Mouse (Mus musculus) large intestine, adult 2 months (tissue): ENCODE results near the gene Fam189a2. TPM values are rescaled to one million over a fixed set of nuclear protein-coding genes. Genes with fewer than 3 reads are reported as not detected.

Experiments
- DNase-seq: peaks from one replicate; pipeline ENCODE4 v3.0.0-alpha.2; 2012; ENCODE audit warnings: low read depth, low spot score
- WGBS: fragments of 180-500 bp; shearing (Covaris S2); methylation state at CpG from one replicate; pipeline ENCODE4 v1.1.7; 2018; 5-methylcytosine and 5-hydroxymethylcytosine counted together
- polyA plus RNA-seq: library from polyadenylated mRNA; depleted of rRNA; stranded (reverse); fragments of >200 nt; gene quantifications from 2 replicates; pipeline ENCODE4 v1.2.3, GENCODE M21; 2012

The Fam189a2 gene
- polyA plus RNA-seq, 1 experiment, result 10.2 TPM

DNA sequence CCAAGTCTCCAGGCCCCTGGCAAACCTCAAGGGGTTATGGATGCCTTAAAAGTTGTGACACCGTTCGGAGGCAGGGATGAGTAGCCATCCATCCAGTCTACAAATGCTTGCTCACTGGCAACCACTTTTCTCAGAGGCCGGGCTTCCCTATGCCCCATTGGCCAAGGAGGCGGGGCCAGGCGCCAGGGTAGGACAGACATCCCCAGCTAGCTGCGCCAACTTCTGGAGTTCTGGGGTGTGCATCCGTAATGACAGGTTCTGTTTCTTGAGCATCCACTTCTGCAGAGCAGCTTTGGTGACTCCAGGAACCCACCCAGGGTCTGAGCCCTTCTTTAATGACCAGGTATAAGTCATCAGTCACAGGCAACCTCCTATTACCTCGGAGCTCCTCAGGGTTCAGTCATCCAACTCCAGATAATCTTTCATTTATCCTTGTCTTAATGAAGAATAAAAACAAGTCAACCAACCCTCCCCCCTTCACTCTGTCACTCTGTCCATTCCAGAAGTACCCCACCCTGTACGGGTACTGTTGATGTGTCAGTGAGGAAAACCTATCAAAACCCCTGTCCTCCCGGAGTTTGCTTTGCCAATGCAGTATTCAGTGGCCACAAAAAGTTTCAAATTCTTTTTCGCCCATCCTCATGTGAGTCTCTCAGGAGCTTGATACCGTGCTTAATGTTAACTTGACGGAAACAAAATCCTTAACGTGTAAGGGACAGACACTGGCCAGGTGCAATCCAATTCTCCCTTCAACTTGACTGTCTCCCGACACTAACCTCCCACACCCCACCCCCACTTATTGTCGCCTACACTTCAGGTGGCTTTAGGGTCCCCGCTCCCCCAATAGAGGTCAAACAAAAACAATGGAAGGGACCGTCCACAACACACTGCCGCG lies 956 bp downstream of the Fam189a2 start:
- 10% methylated on average over 20 of the region's 20 CpGs for WGBS
- DNase-seq, result no peak

DNA sequence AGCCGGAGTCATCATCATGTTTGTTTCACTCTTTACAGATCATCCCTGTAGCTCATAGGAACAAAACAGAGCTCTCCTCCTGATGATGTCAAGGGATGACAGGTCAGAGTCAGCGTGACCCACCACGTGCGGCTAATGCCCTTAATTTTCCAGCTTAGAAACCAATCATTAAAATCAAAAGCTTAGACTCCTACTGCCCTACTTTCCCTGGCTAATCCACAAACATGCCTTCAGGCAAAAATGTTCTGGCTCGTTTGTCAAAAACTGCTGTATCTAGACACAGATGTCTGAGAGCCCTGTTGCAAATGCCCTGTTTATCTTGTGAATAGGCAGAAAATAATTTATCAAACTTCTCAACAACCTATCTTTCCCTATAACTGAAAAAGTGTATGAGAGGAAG lies 4.9 kb downstream of the Fam189a2 start:
- DNase-seq, result no peak
- WGBS, result 88% methylated on average over 5 of the region's 5 CpGs

GRCm38 (mm10) chr19:24024667-24025066 lies 6.2 kb downstream of the Fam189a2 start:
- DNase-seq, result no peak
- 83% methylated on average over 1 of the region's 1 CpGs for WGBS

DNA sequence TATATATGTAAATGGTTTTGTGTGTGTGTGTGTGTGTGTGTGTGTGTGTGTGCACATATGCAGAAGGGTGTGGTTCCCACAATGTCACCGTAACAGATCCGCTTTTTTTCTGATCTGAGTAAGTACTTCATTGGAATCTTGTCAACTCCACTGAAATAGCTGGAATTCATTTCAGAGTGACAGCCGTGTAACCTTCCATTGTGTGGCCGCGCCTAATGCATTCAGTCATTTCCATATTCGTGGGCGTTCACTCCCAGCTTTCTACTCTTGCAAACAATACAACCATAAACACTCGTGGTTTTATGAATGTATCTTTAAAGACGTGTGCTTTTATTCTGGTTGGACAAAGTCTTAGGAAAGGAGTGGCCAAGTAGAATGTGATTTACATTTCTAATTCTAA lies 6.7 kb downstream of the Fam189a2 start:
- 31% methylated on average over 9 of the region's 9 CpGs for WGBS
- DNase-seq, result no peak

DNA sequence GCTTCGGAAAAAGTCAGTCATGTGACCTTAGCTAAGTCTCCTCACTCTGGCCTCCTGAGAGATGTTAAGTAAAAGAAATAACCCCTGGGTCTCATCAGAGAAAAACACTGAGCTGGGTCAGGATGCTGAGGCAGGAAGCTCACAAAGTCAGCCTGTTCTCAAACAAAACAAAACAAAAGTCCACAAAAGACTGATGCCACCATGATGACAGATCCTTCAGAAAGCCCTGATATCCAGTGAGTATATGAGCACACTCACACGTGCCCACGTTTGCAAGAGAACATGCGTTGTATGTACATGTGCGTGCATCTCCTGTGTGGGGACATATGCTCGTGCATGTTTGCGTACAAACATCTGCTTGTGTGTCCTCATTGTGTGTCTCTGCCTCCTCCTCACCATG lies 7.5 kb downstream of the Fam189a2 start:
- WGBS, result 92% methylated on average over 7 of the region's 7 CpGs

GRCm38 (mm10) chr19:24022771-24023170 lies 8.0 kb downstream of the Fam189a2 start:
- WGBS, result 45% methylated on average over 3 of the region's 3 CpGs
- DNase-seq, result no peak

More for the DNA sequence above, 7.5 kb downstream of the Fam189a2 start:
- DNase-seq, result no peak

DNA sequence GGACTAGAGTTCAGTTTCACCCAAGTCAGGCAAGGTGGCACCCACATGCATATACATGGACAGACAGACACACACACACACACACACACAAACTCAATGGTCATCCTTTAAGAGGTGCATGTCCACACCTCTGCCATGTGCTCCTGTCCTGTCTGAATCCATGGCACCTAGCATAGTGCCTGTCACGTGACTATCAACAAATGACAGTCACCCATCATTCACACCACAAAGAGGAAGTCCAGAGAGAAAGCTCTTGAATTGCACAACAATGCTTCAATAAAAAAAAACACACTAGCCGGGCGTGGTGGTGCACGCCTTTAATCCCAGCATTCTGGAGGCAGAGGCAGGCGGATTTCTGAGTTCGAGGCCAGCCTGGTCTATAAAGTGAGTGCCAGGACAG lies 8.5 kb downstream of the Fam189a2 start:
- WGBS, result 72% methylated on average over 6 of the region's 6 CpGs
- DNase-seq, result no peak

- WGBS, result 81% methylated on average over 3 of the region's 3 CpGs
- no peak for DNase-seq
Measured at GRCm38 (mm10) chr19:24020736-24021135, 10.1 kb downstream of the Fam189a2 start.

- DNase-seq, result no peak
- 83% methylated on average over 9 of the region's 9 CpGs for WGBS
Measured at GRCm38 (mm10) chr19:24019609-24020008, 11.2 kb downstream of the Fam189a2 start.

- no peak for DNase-seq
- WGBS, result 59% methylated on average over 3 of the region's 3 CpGs
Measured at GRCm38 (mm10) chr19:24018396-24018795, 12.4 kb downstream of the Fam189a2 start.

- DNase-seq, result no peak
- WGBS, result 31% methylated on average over 3 of the region's 3 CpGs
Measured at GRCm38 (mm10) chr19:24017892-24018291, 12.9 kb downstream of the Fam189a2 start.

- WGBS, result 11% methylated on average over 1 of the region's 1 CpGs
- no peak for DNase-seq
Measured at GRCm38 (mm10) chr19:24017427-24017826, 13.4 kb downstream of the Fam189a2 start.

- 32% methylated on average over 3 of the region's 3 CpGs for WGBS
- no peak for DNase-seq
Measured at GRCm38 (mm10) chr19:24016706-24017386, 14.0 kb downstream of the Fam189a2 start.

GRCm38 (mm10) chr19:24013241-24013640 lies 17.6 kb downstream of the Fam189a2 start:
- DNase-seq, result no peak
- 74% methylated on average over 3 of the region's 3 CpGs for WGBS

GRCm38 (mm10) chr19:24012479-24012878 lies 18.3 kb downstream of the Fam189a2 start:
- DNase-seq, result no peak
- 94% methylated on average over 8 of the region's 8 CpGs for WGBS

DNA sequence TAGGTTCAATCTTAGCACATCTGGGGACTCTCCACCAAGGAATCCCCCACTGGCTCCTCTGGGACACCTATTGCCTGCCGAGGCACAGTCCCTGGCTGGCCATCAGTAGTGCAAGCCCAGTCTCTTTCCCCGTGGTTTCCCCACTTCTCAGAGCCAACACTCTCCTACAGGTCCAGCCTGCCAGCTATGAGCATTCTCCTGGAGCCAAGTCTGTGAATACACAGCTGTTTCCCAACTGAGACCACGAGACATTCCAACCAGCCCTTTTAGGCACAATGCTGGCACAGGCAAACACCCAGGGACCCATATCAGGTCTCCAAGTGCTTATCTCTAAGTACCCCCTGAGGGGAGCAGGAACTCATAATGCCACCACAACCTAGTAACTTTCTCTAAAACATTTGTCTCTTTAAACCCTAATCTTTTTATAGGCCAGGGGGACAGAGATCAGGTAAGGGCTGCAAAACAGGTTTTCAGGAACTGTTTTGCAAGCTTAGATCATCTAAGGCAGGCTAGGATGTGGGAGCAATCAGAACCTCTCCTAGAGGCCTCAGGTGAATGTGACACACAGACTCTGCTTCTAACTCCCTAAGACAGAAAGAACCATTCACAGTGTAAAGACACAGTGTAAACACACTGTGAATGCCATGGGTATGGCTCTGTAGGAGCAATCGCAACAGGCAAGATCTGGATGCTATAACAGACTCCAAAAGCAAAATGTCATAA lies 23.0 kb downstream of the Fam189a2 start:
- WGBS, result 22% methylated on average over 4 of the region's 4 CpGs
- DNase-seq, result no peak

DNA sequence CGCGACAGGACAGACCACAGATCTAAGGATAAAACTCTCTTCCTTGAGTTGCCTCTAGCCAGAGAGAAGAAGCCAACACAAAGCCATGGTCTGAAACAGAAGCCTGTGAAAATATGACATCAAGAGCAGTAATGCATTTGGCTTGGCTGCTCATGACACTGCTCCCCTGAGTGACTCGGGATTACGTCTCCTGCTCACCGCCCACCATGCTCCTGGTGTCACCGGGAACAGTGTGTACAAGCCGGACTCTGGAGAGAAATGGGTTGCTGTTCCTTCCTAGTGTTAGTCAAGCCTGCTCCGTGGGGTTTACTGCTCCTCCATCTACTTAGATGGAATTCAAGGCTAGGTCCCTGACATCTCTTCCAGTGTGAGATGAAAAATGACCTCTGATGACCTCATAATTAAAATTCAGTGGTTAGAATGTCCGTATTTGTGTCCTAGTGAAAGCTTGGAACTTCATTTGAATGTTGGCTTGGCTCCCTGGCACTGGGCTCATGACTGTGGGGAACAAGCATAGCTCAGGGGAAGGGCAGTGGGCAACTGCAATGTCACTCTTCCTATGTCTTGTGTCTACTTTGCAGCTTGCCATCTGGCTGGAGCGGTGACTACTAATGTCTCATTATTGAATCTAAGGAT lies 23.7 kb downstream of the Fam189a2 start:
- 87% methylated on average over 10 of the region's 10 CpGs for WGBS
- DNase-seq, result no peak

GRCm38 (mm10) chr19:23995766-23996399 lies 34.9 kb downstream of the Fam189a2 start:
- DNase-seq, result no peak
- 88% methylated on average over 10 of the region's 10 CpGs for WGBS

DNA sequence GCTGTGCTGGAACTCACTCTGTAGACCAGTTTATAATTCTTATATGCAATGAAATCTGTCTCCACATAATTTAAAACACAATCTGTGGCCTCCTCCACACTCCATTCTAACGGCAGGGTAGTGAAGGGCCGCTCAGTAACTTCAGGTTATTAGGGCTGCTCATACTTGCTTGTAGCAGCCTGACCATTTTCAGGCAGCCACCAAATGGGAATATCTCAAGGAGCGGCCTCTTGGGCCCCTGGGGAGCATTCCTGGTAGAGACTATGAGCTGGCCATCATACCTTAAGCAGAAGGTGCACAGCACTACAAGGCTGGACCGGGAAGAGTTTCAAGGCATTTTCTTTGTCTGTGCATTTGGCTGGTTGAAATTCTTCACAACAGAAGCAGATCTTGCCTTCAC lies 42.7 kb downstream of the Fam189a2 start:
- no peak for DNase-seq
- WGBS, result 93% methylated on average over 4 of the region's 4 CpGs
